Mouse (Mus musculus): ENCODE measurements around the gene Klhl29. TPM values are rescaled to one million over a fixed set of nuclear protein-coding genes. Genes with fewer than 3 reads are reported as not detected.

Gene Klhl29
- polyA plus RNA-seq, 1 experiment from 2014 or later: 2.0 TPM

DNA sequence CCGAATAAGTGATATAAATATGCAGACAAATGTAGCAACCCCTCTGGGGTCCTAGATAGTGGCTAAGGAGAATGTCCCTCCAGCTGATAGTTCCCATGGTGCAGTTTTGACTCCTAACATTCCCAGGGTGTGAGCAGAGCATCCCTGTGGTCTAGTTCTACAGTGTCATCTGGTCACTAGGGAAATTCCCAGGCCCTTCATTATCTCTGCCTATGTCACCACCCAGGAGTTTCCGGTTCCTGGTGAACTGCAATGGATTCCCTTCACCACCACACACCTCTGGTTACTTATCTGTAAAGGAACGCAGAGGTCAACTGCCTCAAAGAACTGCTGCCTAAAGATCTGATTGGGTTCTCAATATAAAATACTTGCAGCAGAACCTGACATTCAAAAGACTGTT is 54.5 kb downstream of the Klhl29 start:
- H3K4me3 ChIP-seq (ENCODE audit: low read depth, low read length): no peak overlapping the region
- ATAC-seq (ENCODE audit: insufficient read depth, low FRiP score, low TSS enrichment) (no peak), DNase-seq (ENCODE audit: low spot score) (no peak)
- no peak overlapping the region for H3K27ac ChIP-seq (ENCODE audit: low read depth, low read length)
- H3K4me2 ChIP-seq (ENCODE audit: low read depth): no peak overlapping the region
- H3K9me3 ChIP-seq (ENCODE audit: control insufficient read depth, low read length): no peaks in the 10 kb centered on the region
- no peaks in the 10 kb centered on the region for H3K36me3 ChIP-seq (ENCODE audit: control insufficient read depth, insufficient read depth, low read length)
- WGBS: 92% methylated on average over 3 of the region's 3 CpGs
- no peak overlapping the region for H3K9ac ChIP-seq (ENCODE audit: low read length)
- H3K27me3 ChIP-seq (ENCODE audit: control insufficient read depth, insufficient read depth, low read length): no peaks in the 10 kb centered on the region
- H3K4me1 ChIP-seq (ENCODE audit: control insufficient read depth, insufficient read depth, low read length): no peaks in the 10 kb centered on the region

DNA sequence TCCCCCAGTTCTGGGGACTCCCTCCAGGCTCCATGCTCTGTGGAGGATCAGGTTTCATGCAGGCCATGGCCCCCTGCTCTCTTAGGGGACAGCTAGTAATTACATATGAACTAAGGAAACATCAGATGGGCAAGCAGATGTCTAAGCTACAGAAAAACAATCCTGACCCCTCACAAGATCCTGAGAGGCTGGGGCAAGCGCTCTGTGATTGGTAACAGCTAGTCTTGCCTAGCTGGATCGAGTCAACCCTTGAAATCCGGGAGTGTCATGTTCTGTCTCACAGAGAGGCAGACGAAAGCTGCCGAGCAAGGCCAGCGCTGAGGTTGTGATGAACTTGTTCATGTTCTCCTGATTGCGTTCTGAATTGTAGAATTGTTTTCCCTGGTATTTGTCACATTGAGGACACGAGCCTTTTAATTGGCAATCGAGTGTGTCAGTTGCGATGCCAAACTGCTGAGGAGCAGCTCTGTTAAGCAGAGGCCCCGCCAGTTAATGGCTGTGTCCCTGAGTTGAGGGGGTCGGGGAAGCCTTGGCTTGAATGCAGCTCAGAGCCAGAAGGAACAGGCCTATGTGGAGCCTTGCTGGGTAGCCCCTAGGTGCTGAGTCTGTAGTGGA is 56.0 kb downstream of the Klhl29 start:
- peak; percentile 22 for DNase-seq (ENCODE audit: low spot score)

DNA sequence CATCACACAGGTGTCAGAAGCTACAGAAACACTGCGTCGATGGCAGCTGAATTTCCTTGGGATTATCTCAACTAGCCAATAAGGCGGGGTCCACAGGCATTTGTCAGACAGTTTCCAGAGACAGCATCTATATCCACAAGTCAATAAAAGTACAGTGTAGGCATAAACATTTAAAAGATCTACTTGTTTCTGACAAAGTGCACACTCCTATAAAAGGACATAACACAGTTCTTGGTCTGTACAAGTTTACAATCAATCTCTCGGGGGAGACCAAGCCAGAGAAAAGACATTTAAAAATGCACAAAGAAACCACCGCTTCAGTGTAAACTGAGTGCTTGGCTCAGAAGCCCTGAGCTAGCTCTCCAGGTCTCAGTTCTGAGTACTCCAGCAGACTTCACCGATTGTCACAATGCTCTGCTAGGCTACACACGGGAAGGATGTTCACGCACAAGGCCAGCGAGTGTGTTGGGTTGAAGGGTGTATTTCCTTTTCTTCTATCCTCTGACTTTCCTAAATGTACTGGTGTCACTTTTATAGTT is 59.4 kb downstream of the Klhl29 start:
- Histone ChIP-seq H3K4me2 (ENCODE audit: low read depth) (no peak overlapping the region), H3K27me3 (ENCODE audit: control insufficient read depth, insufficient read depth, low read length) (no peaks in the 10 kb centered on the region), H3K27ac (ENCODE audit: low read depth, low read length) (no peak overlapping the region), H3K9ac (ENCODE audit: low read length) (no peak overlapping the region), H3K36me3 (ENCODE audit: control insufficient read depth, insufficient read depth, low read length) (no peaks in the 10 kb centered on the region), H3K9me3 (ENCODE audit: control insufficient read depth, low read length) (no peaks in the 10 kb centered on the region), H3K4me3 (ENCODE audit: low read depth, low read length) (no peak overlapping the region), H3K4me1 (ENCODE audit: control insufficient read depth, insufficient read depth, low read length) (no peaks in the 10 kb centered on the region)
- ATAC-seq (ENCODE audit: insufficient read depth, low FRiP score, low TSS enrichment) (no peak), DNase-seq (ENCODE audit: low spot score) (no peak)
- 95% methylated on average over 9 of the region's 9 CpGs for WGBS

More for the DNA sequence above, 56.0 kb downstream of the Klhl29 start:
- H3K4me1 ChIP-seq (ENCODE audit: control insufficient read depth, insufficient read depth, low read length): no peaks in the 10 kb centered on the region
- no peaks in the 10 kb centered on the region for H3K36me3 ChIP-seq (ENCODE audit: control insufficient read depth, insufficient read depth, low read length)
- ATAC-seq (ENCODE audit: insufficient read depth, low FRiP score, low TSS enrichment): no peak
- H3K27me3 ChIP-seq (ENCODE audit: control insufficient read depth, insufficient read depth, low read length): no peaks in the 10 kb centered on the region
- no peaks in the 10 kb centered on the region for H3K9me3 ChIP-seq (ENCODE audit: control insufficient read depth, low read length)
- H3K9ac ChIP-seq (ENCODE audit: low read length): no peak overlapping the region
- H3K27ac ChIP-seq (ENCODE audit: low read depth, low read length): no peak overlapping the region
- H3K4me2 ChIP-seq (ENCODE audit: low read depth): no peak overlapping the region
- H3K4me3 ChIP-seq (ENCODE audit: low read depth, low read length): no peak overlapping the region
- 34% methylated on average over 12 of the region's 12 CpGs for WGBS

GRCm38 (mm10) chr12:5307923-5308322 is 67.6 kb downstream of the Klhl29 start:
- 86% methylated on average over 2 of the region's 2 CpGs for WGBS

GRCm38 (mm10) chr12:5305466-5305865 is 70.0 kb downstream of the Klhl29 start:
- no peak overlapping the region for H3K4me2 ChIP-seq (ENCODE audit: low read depth)
- H3K27me3 ChIP-seq (ENCODE audit: control insufficient read depth, insufficient read depth, low read length): no peaks in the 10 kb centered on the region
- no peaks in the 10 kb centered on the region for H3K4me1 ChIP-seq (ENCODE audit: control insufficient read depth, insufficient read depth, low read length)
- 73% methylated on average over 1 of the region's 1 CpGs for WGBS
- H3K36me3 ChIP-seq (ENCODE audit: control insufficient read depth, insufficient read depth, low read length): no peaks in the 10 kb centered on the region
- H3K27ac ChIP-seq (ENCODE audit: low read depth, low read length): no peak overlapping the region
- H3K9ac ChIP-seq (ENCODE audit: low read length): no peak overlapping the region
- no peak for DNase-seq (ENCODE audit: low spot score)
- H3K4me3 ChIP-seq (ENCODE audit: low read depth, low read length): no peak overlapping the region
- no peak for ATAC-seq (ENCODE audit: insufficient read depth, low FRiP score, low TSS enrichment)
- no peaks in the 10 kb centered on the region for H3K9me3 ChIP-seq (ENCODE audit: control insufficient read depth, low read length)

More at GRCm38 (mm10) chr12:5307923-5308322, 67.6 kb downstream of the Klhl29 start:
- DNase-seq (ENCODE audit: low spot score) (no peak), ATAC-seq (ENCODE audit: insufficient read depth, low FRiP score, low TSS enrichment) (no peak)
- Histone ChIP-seq H3K4me3 (ENCODE audit: low read depth, low read length) (no peak overlapping the region), H3K4me1 (ENCODE audit: control insufficient read depth, insufficient read depth, low read length) (no peaks in the 10 kb centered on the region), H3K9me3 (ENCODE audit: control insufficient read depth, low read length) (no peaks in the 10 kb centered on the region), H3K9ac (ENCODE audit: low read length) (no peak overlapping the region), H3K36me3 (ENCODE audit: control insufficient read depth, insufficient read depth, low read length) (no peaks in the 10 kb centered on the region), H3K4me2 (ENCODE audit: low read depth) (no peak overlapping the region), H3K27me3 (ENCODE audit: control insufficient read depth, insufficient read depth, low read length) (no peaks in the 10 kb centered on the region), H3K27ac (ENCODE audit: low read depth, low read length) (no peak overlapping the region)

DNA sequence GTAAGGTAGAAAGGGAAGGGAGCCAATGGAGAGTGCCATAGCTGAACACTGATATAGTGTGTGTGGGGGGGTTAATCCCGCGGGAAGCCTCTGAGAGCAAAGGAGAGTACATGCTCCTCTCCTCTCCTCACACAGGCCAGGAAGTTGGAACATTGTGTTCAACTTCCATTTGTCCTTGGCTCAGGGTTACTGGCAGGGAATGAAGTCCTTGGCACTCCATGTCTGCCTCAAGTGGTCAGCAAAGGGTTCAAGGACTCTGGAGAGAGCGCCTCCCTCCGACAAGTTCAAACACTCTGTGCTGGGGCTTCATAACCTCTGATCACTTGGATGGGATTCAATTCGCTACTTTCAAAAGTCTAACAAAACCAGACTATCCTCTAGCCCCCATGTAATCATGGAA is 71.6 kb downstream of the Klhl29 start:
- DNase-seq (ENCODE audit: low spot score): no peak
- no peak overlapping the region for H3K27ac ChIP-seq (ENCODE audit: low read depth, low read length)
- no peak overlapping the region for H3K9ac ChIP-seq (ENCODE audit: low read length)
- no peak for ATAC-seq (ENCODE audit: insufficient read depth, low FRiP score, low TSS enrichment)
- no peak overlapping the region for H3K4me3 ChIP-seq (ENCODE audit: low read depth, low read length)
- no peak overlapping the region for H3K4me2 ChIP-seq (ENCODE audit: low read depth)
- H3K9me3 ChIP-seq (ENCODE audit: control insufficient read depth, low read length): no peaks in the 10 kb centered on the region
- H3K27me3 ChIP-seq (ENCODE audit: control insufficient read depth, insufficient read depth, low read length): no peaks in the 10 kb centered on the region
- H3K36me3 ChIP-seq (ENCODE audit: control insufficient read depth, insufficient read depth, low read length): no peaks in the 10 kb centered on the region
- WGBS: 93% methylated on average over 5 of the region's 5 CpGs
- no peaks in the 10 kb centered on the region for H3K4me1 ChIP-seq (ENCODE audit: control insufficient read depth, insufficient read depth, low read length)

- ATAC-seq (ENCODE audit: insufficient read depth, low FRiP score, low TSS enrichment) (no peak), DNase-seq (ENCODE audit: low spot score) (no peak)
- Histone ChIP-seq H3K4me3 (ENCODE audit: low read depth, low read length) (no peak overlapping the region), H3K27ac (ENCODE audit: low read depth, low read length) (no peak overlapping the region), H3K9me3 (ENCODE audit: control insufficient read depth, low read length) (no peaks in the 10 kb centered on the region), H3K36me3 (ENCODE audit: control insufficient read depth, insufficient read depth, low read length) (no peaks in the 10 kb centered on the region), H3K4me2 (ENCODE audit: low read depth) (no peak overlapping the region), H3K27me3 (ENCODE audit: control insufficient read depth, insufficient read depth, low read length) (no peaks in the 10 kb centered on the region), H3K9ac (ENCODE audit: low read length) (no peak overlapping the region), H3K4me1 (ENCODE audit: control insufficient read depth, insufficient read depth, low read length) (no peaks in the 10 kb centered on the region)
- 86% methylated on average over 4 of the region's 4 CpGs for WGBS
Measured at GRCm38 (mm10) chr12:5303100-5303499, 72.4 kb downstream of the Klhl29 start.

DNA sequence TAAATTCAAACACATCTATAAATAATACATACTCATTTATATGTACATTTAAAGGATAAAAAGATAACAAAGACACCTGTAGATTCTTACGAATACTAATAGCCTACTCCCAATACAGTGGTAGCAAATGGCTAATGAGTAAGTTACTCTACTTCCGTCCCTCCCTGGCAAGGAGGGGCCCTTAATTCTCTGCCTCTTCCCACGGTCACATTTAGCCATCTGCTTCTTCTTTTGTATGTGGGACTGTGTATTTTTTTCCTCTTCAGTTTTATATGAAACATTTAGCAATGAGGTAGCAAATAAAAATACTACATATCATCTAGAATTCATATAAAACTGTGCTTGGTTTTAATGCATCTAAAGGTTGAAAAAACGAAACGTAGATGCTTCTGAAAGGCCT is 73.6 kb downstream of the Klhl29 start:
- Histone ChIP-seq H3K4me2 (ENCODE audit: low read depth) (no peak overlapping the region), H3K9me3 (ENCODE audit: control insufficient read depth, low read length) (no peaks in the 10 kb centered on the region), H3K4me1 (ENCODE audit: control insufficient read depth, insufficient read depth, low read length) (no peaks in the 10 kb centered on the region), H3K4me3 (ENCODE audit: low read depth, low read length) (no peak overlapping the region), H3K9ac (ENCODE audit: low read length) (no peak overlapping the region), H3K27me3 (ENCODE audit: control insufficient read depth, insufficient read depth, low read length) (no peaks in the 10 kb centered on the region), H3K36me3 (ENCODE audit: control insufficient read depth, insufficient read depth, low read length) (no peaks in the 10 kb centered on the region), H3K27ac (ENCODE audit: low read depth, low read length) (no peak overlapping the region)
- 74% methylated on average over 5 of the region's 5 CpGs for WGBS
- no peak for ATAC-seq (ENCODE audit: insufficient read depth, low FRiP score, low TSS enrichment)
- no peak for DNase-seq (ENCODE audit: low spot score)

DNA sequence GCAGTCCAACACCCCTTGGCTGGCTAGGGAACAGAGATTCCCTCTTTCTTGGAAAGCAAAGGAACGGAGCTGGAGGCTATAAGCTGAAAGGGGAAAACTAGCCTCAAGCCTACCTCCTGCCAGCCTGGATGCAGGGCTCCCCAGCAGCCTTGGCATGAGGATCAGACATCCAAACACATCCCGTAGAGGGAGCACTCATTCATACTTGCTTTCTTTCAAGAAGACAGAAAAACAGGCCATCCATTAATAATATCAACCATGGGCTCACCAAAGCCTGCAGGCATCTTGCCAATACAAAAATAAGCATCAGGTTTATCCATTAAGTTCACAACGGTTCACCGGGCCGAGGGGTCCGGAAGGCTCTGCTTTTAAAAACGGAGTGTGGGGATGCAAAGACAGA is 79.1 kb downstream of the Klhl29 start:
- no peaks in the 10 kb centered on the region for H3K4me1 ChIP-seq (ENCODE audit: control insufficient read depth, insufficient read depth, low read length)
- 70% methylated on average over 7 of the region's 7 CpGs for WGBS
- H3K27me3 ChIP-seq (ENCODE audit: control insufficient read depth, insufficient read depth, low read length): no peaks in the 10 kb centered on the region
- no peak overlapping the region for H3K9ac ChIP-seq (ENCODE audit: low read length)
- no peak overlapping the region for H3K27ac ChIP-seq (ENCODE audit: low read depth, low read length)
- no peaks in the 10 kb centered on the region for H3K36me3 ChIP-seq (ENCODE audit: control insufficient read depth, insufficient read depth, low read length)
- H3K9me3 ChIP-seq (ENCODE audit: control insufficient read depth, low read length): no peaks in the 10 kb centered on the region
- H3K4me2 ChIP-seq (ENCODE audit: low read depth): no peak overlapping the region
- DNase-seq (ENCODE audit: low spot score) (no peak), ATAC-seq (ENCODE audit: insufficient read depth, low FRiP score, low TSS enrichment) (no peak)
- no peak overlapping the region for H3K4me3 ChIP-seq (ENCODE audit: low read depth, low read length)

Measured in neural tube, embryonic 11.5 days (tissue).